In the genomic region with DNA sequence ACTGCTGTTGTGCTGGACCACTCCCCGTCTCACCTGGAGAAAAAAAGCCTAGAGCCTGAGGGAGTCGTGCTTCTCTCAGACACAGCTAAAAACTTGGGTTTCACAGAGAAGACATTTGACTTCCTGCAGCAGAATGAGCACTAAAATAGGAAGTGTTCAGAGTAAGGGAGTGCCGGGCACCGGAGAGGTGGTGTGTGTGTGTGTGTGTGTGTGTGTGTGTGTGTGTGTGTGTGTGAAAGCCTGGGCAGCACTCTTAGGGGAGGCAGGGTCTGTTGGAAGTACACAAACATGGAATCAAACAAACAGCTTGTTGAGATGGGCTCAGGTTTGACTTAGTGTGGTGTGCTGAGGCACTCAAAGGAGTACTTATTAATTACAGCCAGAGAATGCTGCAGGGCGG, we compare ENCODE assay signal across 8 mouse cellular contexts. TPM values are rescaled to one million over a fixed set of nuclear protein-coding genes. Genes with fewer than 3 reads are reported as not detected.
A peak's percentile ranks its signal among the peaks of the same experiment; 100 is the strongest.
DNase-seq lines count a peak whose midpoint lies in the region; TF ChIP-seq lines count a peak whose summit lies in the region.

No protein-coding gene starts in this region.

- H3K9ac ChIP-seq in ES-E14 (ENCODE audit: insufficient read depth, low read depth, low read length, poor library complexity, severe bottlenecking) = peak overlapping the region; percentile 88; the same call in 1 of the 2 replicates

- DNase-seq in ES-E14 (ENCODE audit: low read depth, low spot score) (no peak), adipocyte (ENCODE audit: low spot score) (no peak)
- no peak for DNase-seq in hindbrain, embryonic 10.5 days (ENCODE audit: low spot score)
- DNase-seq in lung, postnatal 14 days = peak; percentile 30
- DNase-seq in spleen, postnatal 14 days (ENCODE audit: low spot score in 2 of 2) = peak; percentile 12 to 37
- DNase-seq in gastrocnemius, adult 8-10 months (ENCODE audit: low spot score in 2 of 2) = no peak
- no peak for DNase-seq in retina, postnatal 1 day

- no peak overlapping the region for H3K27ac ChIP-seq in ES-E14 (ENCODE audit: insufficient read depth, low read depth, low read length, poor library complexity, severe bottlenecking)
- no peak overlapping the region for H3K27ac ChIP-seq in hindbrain, embryonic 10.5 days

- H3K79me3 ChIP-seq in C2C12 (ENCODE audit: low read depth) = peaks cover 31% of the 10 kb centered on the region

- H3K4me1 ChIP-seq in ES-E14 (ENCODE audit: control insufficient read depth in 2 of 2, insufficient read depth in 2 of 2, low read length in 2 of 2, poor library complexity in 1 of 2) = peaks cover 0 to 7% of the 10 kb centered on the region in 2 experiments; a peak in 2 of 4 replicates
- peaks cover 26% of the 10 kb centered on the region for H3K4me1 ChIP-seq in hindbrain, embryonic 10.5 days (replicated peaks)

- H3K4me3 ChIP-seq in C2C12 (ENCODE audit: insufficient read depth, poor library complexity, severe bottlenecking) (peak overlapping the region; percentile 71), ES-E14 (ENCODE audit: insufficient read depth in 1 of 2, low read depth in 1 of 2, low read length in 2 of 2, poor library complexity in 1 of 2, severe bottlenecking in 1 of 2) (peak overlapping the region; percentile 91 to 95)
- peak overlapping the region; percentile 97 for H3K4me3 ChIP-seq in hindbrain, embryonic 10.5 days

- no peaks in the 10 kb centered on the region for H3K27me3 ChIP-seq in C2C12 (ENCODE audit: control insufficient read depth, insufficient read depth, insufficient read length)
- H3K27me3 ChIP-seq in hindbrain, embryonic 10.5 days (ENCODE audit: insufficient read depth, poor library complexity, severe bottlenecking) = no peaks in the 10 kb centered on the region

- WGBS in hindbrain, embryonic 10.5 days = 62% methylated on average over 5 of the region's 5 CpGs

- H3K79me2 ChIP-seq in C2C12 (ENCODE audit: control insufficient read depth, insufficient read depth) = peaks cover 56% of the 10 kb centered on the region

- H3K9me3 ChIP-seq in ES-E14 (ENCODE audit: control insufficient read depth, insufficient read depth, low read depth, low read length) = peaks cover 1% of the 10 kb centered on the region; the same call in 1 of the 2 replicates
- no peaks in the 10 kb centered on the region for H3K9me3 ChIP-seq in hindbrain, embryonic 10.5 days

- no peak for TF ChIP-seq CTCF in C2C12 (IDR thresholded peaks at IDR 0.05; ENCODE audit: control insufficient read depth, insufficient read depth, insufficient read length)

- peaks cover 8% of the 10 kb centered on the region for H3K36me3 ChIP-seq in C2C12 (ENCODE audit: control insufficient read depth, insufficient read depth)
- H3K36me3 ChIP-seq in ES-E14 (ENCODE audit: control insufficient read depth, insufficient read depth, low read length, poor library complexity, severe bottlenecking) = peaks cover 6% of the 10 kb centered on the region
- H3K36me3 ChIP-seq in hindbrain, embryonic 10.5 days = peaks cover 12% of the 10 kb centered on the region

- in situ Hi-C loops in ES-E14 (cut with MboI; ENCODE audit: low sequenced_read_pairs in 2 of 2, unreplicated experiment in 2 of 2) = no loop called here

- peak overlapping the region; percentile 10 for H3ac ChIP-seq in C2C12 (ENCODE audit: control insufficient read depth, insufficient read length, low read depth)

TF ChIP-seq in C2C12, 6 proteins besides CTCF, POLR2A, EP300 and RAD21:
- TF ChIP-seq CEBPB (IDR thresholded peaks at IDR 0.05; ENCODE audit: low read depth) (no peak), MAX (IDR thresholded peaks at IDR 0.05) (no peak), FOSL1 (IDR thresholded peaks at IDR 0.05; ENCODE audit: insufficient read depth, low read length, poor library complexity, severe bottlenecking) (no peak), USF1 (IDR thresholded peaks at IDR 0.05; ENCODE audit: low read depth) (no peak), MYOG (IDR thresholded peaks at IDR 0.05; ENCODE audit: control insufficient read depth, extremely low read depth, insufficient read length) (no peak), MYOD1 (IDR thresholded peaks at IDR 0.05; ENCODE audit: control insufficient read depth, insufficient read length, low read depth) (no peak)

TF ChIP-seq in ES-E14, 5 proteins besides CTCF, POLR2A, EP300 and RAD21:
- no peak for TF ChIP-seq ZC3H11A (IDR thresholded peaks at IDR 0.05; ENCODE audit: borderline replicate concordance, low read depth, low read length)
- TF ChIP-seq ZNF384 (IDR thresholded peaks at IDR 0.05; ENCODE audit: low read depth, low read length) = no peak
- TF ChIP-seq CHD2 (IDR thresholded peaks at IDR 0.05; ENCODE audit: low read depth, low read length) = no peak
- TF ChIP-seq MAFK (IDR thresholded peaks at IDR 0.05; ENCODE audit: insufficient read depth, low read depth, low read length) = no peak
- TF ChIP-seq HCFC1 (IDR thresholded peaks at IDR 0.05; ENCODE audit: borderline replicate concordance, insufficient read depth, low read length) = no peak
TF ChIP-seq in ES-E14: peak in this region for 0.

RNA-seq across cellular contexts. Expression of gene Tomm34, which starts 4.1 kb away (rescaled TPM):
- 19.3 TPM for polyA plus RNA-seq in C2C12 (2012; fragmentation: generic; extraction: Trizol)
- 40.8 and 41.5 TPM in 2 replicates for total RNA-seq in ES-E14 (2012; rRNA removed)
- 58.3 and 64.3 TPM in 2 replicates for polyA plus RNA-seq in hindbrain, embryonic 10.5 days (2016; fragmentation: Nextera tagmentation; extraction: Ambion mirVana)
- total RNA-seq in gastrocnemius, adult 8-10 months (2022) = 10 to 100 TPM; 12.7 to 15.9 (median 13.6) TPM

RNA-seq across cellular contexts. Expression of gene Stk4, which starts 5.0 kb away (rescaled TPM):
- polyA plus RNA-seq in C2C12 (2012; fragmentation: generic; extraction: Trizol) = 9.5 TPM
- total RNA-seq in ES-E14 (2012; rRNA removed) = 51.1 and 58.5 TPM in 2 replicates
- 30.8 and 36.8 TPM in 2 replicates for polyA plus RNA-seq in hindbrain, embryonic 10.5 days (2016; fragmentation: Nextera tagmentation; extraction: Ambion mirVana)
- 1 to 10 TPM; 6.2 to 8.5 (median 7.2) TPM for total RNA-seq in gastrocnemius, adult 8-10 months (2022)

RNA-seq across cellular contexts. Expression of gene Pabpc1l, which starts 49.8 kb away (rescaled TPM):
- polyA plus RNA-seq in C2C12 (2012; fragmentation: generic; extraction: Trizol) = 0.60 TPM
- 0.16 TPM in 1 of 2 replicates, not detected in the other for total RNA-seq in ES-E14 (2012; rRNA removed)
- polyA plus RNA-seq in hindbrain, embryonic 10.5 days (2016; fragmentation: Nextera tagmentation; extraction: Ambion mirVana) = 1.2 and 1.6 TPM in 2 replicates
- under 1 TPM in 1 of 4 experiments, not detected in 3; 0.31 TPM for total RNA-seq in gastrocnemius, adult 8-10 months (2022)

Comparison
In these comparisons a context has a peak if more than half of its experiments do, and no peak if none do; other contexts are left out.
1. DNase-seq: peak in lung, postnatal 14 days (single experiment) and spleen, postnatal 14 days (2 of 2); none in ES-E14 (single experiment), hindbrain, embryonic 10.5 days (single experiment), gastrocnemius, adult 8-10 months (0 of 2), retina, postnatal 1 day (single experiment) and adipocyte (single experiment).
2. Peak in every context shown above with its lines, with median percentiles within 50 percentile points of each other: H3K4me3 ChIP-seq.